Mouse (Mus musculus) effector memory CD4-positive, alpha-beta T cell, adult 7 months (primary cell): ENCODE results near the gene Npy5r. TPM values are rescaled to one million over a fixed set of nuclear protein-coding genes. Genes with fewer than 3 reads are reported as not detected.

Source experiments
- polyA plus RNA-seq: library from polyadenylated mRNA; unstranded; fragments of 100-300 nt; shearing (Covaris generic); gene quantifications from one replicate; pipeline ENCODE4 v1.2.1, GENCODE M21; 2017

Gene Npy5r
- polyA plus RNA-seq, result 1.0 TPM

DNA sequence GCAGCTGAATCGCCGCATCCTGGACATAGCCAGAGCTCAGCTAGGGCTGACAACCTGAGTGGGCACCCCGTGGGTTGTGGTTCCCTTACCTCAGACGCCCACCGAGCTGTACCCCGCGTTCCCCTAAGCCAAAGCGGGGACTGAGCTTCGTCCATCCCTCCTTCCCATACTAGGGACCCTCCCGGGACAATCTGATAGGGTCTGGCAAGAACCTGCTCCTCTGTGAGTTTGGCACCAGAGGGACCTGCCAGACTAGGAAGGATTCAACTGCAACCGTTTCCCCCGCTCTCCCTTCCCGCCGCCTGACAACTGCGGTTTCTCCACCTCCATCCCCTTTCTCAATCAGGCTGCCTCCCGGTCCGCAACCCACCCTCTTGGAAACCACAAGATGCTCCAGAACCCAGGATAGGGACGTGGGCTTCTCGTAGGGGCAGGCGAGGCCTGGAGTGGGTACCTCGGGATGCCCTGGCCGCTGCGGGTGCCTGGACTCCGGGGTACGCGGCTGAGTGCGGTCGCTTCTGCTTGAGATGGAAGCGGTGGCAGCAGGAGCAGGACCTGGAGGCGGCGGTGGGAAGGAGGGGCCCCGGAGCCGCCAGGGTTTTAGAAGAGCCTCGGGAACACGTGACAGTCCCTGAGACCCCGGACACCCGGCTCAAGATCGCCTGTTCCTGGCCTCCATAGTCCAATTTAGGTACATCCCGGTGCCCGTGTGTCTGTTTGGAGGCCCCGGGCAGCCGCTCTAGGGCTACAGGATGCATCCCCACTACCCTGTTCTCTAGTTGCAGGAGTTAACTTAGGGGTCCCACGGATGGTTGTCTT lies at the start of gene Npy5r:
Npy5r (minus strand) TSS at position 618 of the 819 bp plus-strand sequence.

DNA sequence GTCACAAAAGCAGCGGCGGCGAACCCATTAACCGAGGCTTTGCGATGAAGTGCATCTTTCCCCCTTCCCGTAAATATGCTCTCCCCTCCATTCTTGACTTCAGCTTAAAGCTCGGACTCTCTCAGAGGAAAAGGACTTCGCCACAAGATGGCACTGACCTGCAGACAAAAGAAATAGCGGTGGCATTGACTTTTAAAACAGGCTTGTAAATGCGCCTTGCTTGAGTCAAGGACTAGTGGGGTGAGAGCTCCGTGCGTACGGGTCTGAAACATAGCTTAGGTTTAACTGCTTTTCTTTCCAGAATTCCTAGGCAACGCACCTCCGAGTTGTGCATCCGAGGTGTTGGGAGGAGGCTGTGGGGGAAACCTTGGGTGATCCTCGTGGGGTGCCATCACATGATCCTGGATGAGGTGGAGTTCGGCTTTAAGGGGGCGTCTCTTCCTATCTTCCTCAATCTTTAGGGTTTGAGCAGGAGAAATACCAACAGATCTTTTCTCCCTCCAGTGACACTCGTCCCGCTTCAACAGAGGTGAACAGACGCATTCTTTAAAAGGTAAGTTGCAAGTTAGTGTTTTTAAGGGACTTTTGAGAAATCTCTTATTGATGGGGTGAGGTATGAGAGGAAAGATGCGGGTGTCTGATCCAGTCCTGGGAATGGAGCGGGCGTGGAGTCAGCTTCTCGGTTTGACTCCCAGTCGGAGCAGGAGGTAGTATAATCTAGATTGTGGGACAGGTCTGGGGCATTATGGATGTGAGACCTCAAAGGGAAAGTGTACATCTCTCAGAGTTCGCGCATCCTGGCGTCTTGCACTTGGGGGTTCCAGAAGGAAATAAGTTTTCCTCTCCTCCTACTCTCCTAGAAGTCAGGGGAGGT lies 9.3 kb upstream of the Npy5r start, which contains the start of gene Npy1r:
Npy1r (plus strand) TSS at position 223 of the 874 bp plus-strand sequence.

Other genes with a start within 250 kb of the Npy5r start
- gene Tma16, start 201.6 kb downstream of the Npy5r start, polyA plus RNA-seq, result 12.3 TPM
- gene Tktl2, start 176.4 kb downstream of the Npy5r start, polyA plus RNA-seq, result 0.15 TPM
- not detected for gene Npy1r, start 9.1 kb upstream of the Npy5r start, polyA plus RNA-seq
- 1.8 TPM for gene Naf1, start 172.1 kb upstream of the Npy5r start, polyA plus RNA-seq